Mouse (Mus musculus): ENCODE measurements around the gene Abca3.

- TF ChIP-seq MAFK (IDR thresholded peaks at IDR 0.05; ENCODE audit: insufficient read depth, low read depth, low read length) = no peak
- no peak for TF ChIP-seq HCFC1 (IDR thresholded peaks at IDR 0.05; ENCODE audit: borderline replicate concordance, insufficient read depth, low read length)
- no peak for TF ChIP-seq ZNF384 (IDR thresholded peaks at IDR 0.05; ENCODE audit: low read depth, low read length)
- no peak for TF ChIP-seq CHD2 (IDR thresholded peaks at IDR 0.05; ENCODE audit: low read depth, low read length)
These were observed 4.9 kb upstream of the Abca3 start for GRCm38 (mm10) chr17:24346831-24347230.

All from ES-E14 (cell line).